Mouse (Mus musculus) ES-E14 (cell line): ENCODE data around the gene Wdr95.

ENCODE experiments used
- CHD2 ChIP-seq: IDR thresholded peaks from 2 replicates; pipeline ENCODE4 v1.6.1; 2014; ENCODE audit warnings: mild to moderate bottlenecking, low read depth, low read length, inconsistent platforms
- HCFC1 ChIP-seq: IDR thresholded peaks from 2 replicates; pipeline ENCODE4 v1.6.1; 2012; ENCODE audit warnings: low read length, inconsistent platforms, borderline replicate concordance; ENCODE audit not compliant: insufficient read depth
- MAFK ChIP-seq: IDR thresholded peaks from 2 replicates; pipeline ENCODE4 v1.6.1; 2014; ENCODE audit warnings: mild to moderate bottlenecking, low read depth, low read length, inconsistent platforms; ENCODE audit not compliant: insufficient read depth
- ZNF384 ChIP-seq: IDR thresholded peaks from 2 replicates; pipeline ENCODE4 v1.6.1; 2012; ENCODE audit warnings: low read depth, low read length, inconsistent platforms

DNA sequence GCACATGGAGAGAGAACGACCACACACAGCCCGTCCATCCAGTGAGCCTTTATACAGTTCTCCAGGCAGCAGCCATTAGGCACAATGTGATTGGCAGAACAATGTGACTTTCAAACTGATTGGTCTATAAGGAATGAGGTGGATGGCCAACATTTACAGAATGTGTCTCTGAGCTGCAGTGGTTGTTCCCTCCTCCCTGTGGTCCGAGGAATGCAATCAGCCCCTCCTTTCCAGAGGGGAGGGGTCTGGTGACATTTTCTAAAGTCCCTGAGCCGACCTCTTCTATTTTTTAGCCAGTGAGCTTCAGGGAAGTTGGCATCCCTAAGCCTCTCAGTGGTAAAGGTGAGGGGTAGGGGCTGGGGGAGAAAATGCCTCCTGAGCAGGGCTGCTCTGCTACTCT is 28.5 kb upstream of the Wdr95 start:
- TF ChIP-seq CHD2 (no peak), ZNF384 (no peak), MAFK (no peak), HCFC1 (no peak)
